28 mouse cellular contexts compared by ENCODE assay signal in the genomic region with DNA sequence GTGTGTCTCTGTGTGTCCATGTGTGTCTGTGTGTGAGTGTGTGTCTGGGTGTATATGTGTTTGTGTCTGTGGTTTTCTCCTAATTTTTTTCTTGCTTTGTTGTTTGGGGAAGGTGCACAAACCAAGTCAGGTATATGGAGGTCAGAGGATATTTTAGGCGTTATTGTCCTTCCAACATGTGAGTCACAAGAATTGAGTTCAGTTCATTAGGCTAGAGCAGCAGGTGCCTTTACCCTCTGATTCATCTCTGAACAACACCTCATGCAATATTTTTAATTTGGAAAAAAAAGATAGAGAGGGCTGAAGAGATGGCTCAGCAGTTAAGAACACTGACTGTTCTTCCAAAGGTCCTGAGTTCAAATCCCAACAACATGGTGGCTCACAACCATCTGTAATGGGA. TPM values are rescaled to one million over a fixed set of nuclear protein-coding genes. Genes with fewer than 3 reads are reported as not detected.
"Had no signal": no experiment of that assay in that cellular context is flagged by ENCODE, and none has a peak within 500 bp of the region (broad histone marks: within the 10 kb centered on the region; RNA-seq: fewer than 3 reads in every experiment).

No protein-coding gene starts in this region.

- H3K4me1 ChIP-seq: limb, embryonic 10.5 days; limb, embryonic 12.5 days; limb, embryonic 13.5 days; liver, embryonic 15.5 days; midbrain, embryonic 12.5 days; midbrain, embryonic 13.5 days; midbrain, embryonic 15.5 days; neural tube, embryonic 12.5 days had no signal

- H3K4me3 ChIP-seq: limb, embryonic 10.5 days; limb, embryonic 12.5 days; limb, embryonic 13.5 days; limb, embryonic 15.5 days; liver, embryonic 12.5 days; liver, embryonic 13.5 days; liver, embryonic 15.5 days; lung, embryonic 15.5 days; megakaryocyte, embryonic 14.5 days; midbrain, embryonic 10.5 days; midbrain, embryonic 12.5 days; midbrain, embryonic 13.5 days; midbrain, embryonic 15.5 days; myocyte; neural tube, embryonic 12.5 days had no signal

- DNase-seq: left cerebral cortex, postnatal 4 days; liver; liver, embryonic 13.5 days; liver, postnatal 0 days; lung, adult 18-20 months; lung, adult 2 months; lung, embryonic 14.5 days; lung, postnatal 10 days; lung, postnatal 14 days; lung, postnatal 36 days; lung, postnatal 4 days; midbrain, embryonic 14.5 days had no signal

- H3K27ac ChIP-seq: limb, embryonic 10.5 days; limb, embryonic 12.5 days; limb, embryonic 13.5 days; limb, embryonic 15.5 days; liver, embryonic 12.5 days; liver, embryonic 13.5 days; liver, embryonic 14.5 days; liver, embryonic 15.5 days; lung, embryonic 15.5 days; macrophage; midbrain, embryonic 10.5 days; midbrain, embryonic 12.5 days; midbrain, embryonic 13.5 days; midbrain, embryonic 15.5 days; neural tube, embryonic 12.5 days had no signal

- H3K27me3 ChIP-seq: limb, embryonic 12.5 days; limb, embryonic 13.5 days; limb, embryonic 15.5 days; liver, embryonic 13.5 days; liver, embryonic 15.5 days; lung, embryonic 15.5 days; midbrain, embryonic 12.5 days; midbrain, embryonic 13.5 days; midbrain, embryonic 15.5 days; neural tube, embryonic 12.5 days had no signal

RNA-seq across cellular contexts. Expression of gene Myo1f, which starts 47.1 kb away (rescaled TPM):
- polyA plus RNA-seq: myocyte had no signal
